Mouse (Mus musculus) cerebellum, postnatal 25 days (tissue): ENCODE results near the gene Hs3st2.
"Not testable (repeated sequence)": the region's sequence is repeated elsewhere in the genome, so short reads cannot be mapped to it uniquely, and the experiment has no call there.

ENCODE experiments used
- DNase-seq, 2 experiments: peaks; one replicate each; pipeline ENCODE4 v3.0.0; 2021; ENCODE audit warnings: mixed read lengths in 2 of 2

Gene Hs3st2

GRCm38 (mm10) chr7:121391225-121391983, at the start of gene Hs3st2:
Gene Hs3st2, plus strand, starts transcription at chr7:121391859.
- peak; percentile 24 to 60 for DNase-seq

GRCm38 (mm10) chr7:121348284-121348963, 43.2 kb upstream of the Hs3st2 start:
- DNase-seq, result no peak

GRCm38 (mm10) chr7:121351688-121352087, 40.0 kb upstream of the Hs3st2 start:
- DNase-seq, result no peak

GRCm38 (mm10) chr7:121361448-121361847, 30.2 kb upstream of the Hs3st2 start:
- DNase-seq, result not testable (repeated sequence)

GRCm38 (mm10) chr7:121365584-121365983, 26.1 kb upstream of the Hs3st2 start:
- no peak for DNase-seq

- no peak for DNase-seq
These were observed 24.5 kb upstream of the Hs3st2 start for GRCm38 (mm10) chr7:121367185-121367584.

- DNase-seq, result no peak
These were observed 19.7 kb upstream of the Hs3st2 start for GRCm38 (mm10) chr7:121371990-121372389.

- no peak for DNase-seq
These were observed 16.2 kb upstream of the Hs3st2 start for GRCm38 (mm10) chr7:121375456-121375855.

GRCm38 (mm10) chr7:121378942-121379341, 12.7 kb upstream of the Hs3st2 start:
- DNase-seq, result no peak

- DNase-seq, result peak; percentile 23 to 50
These were observed 503 bp downstream of the Hs3st2 start for GRCm38 (mm10) chr7:121391984-121392739.

GRCm38 (mm10) chr7:121392740-121392993, 1.0 kb downstream of the Hs3st2 start:
- no peak for DNase-seq

- DNase-seq, result no peak
These were observed 2.2 kb downstream of the Hs3st2 start for GRCm38 (mm10) chr7:121393884-121394283.

GRCm38 (mm10) chr7:121394875-121395274, 3.2 kb downstream of the Hs3st2 start:
- DNase-seq, result no peak

- no peak for DNase-seq
These were observed 19.3 kb downstream of the Hs3st2 start for GRCm38 (mm10) chr7:121410716-121411506.

- DNase-seq, result no peak
These were observed 19.8 kb downstream of the Hs3st2 start for GRCm38 (mm10) chr7:121411507-121411898.

GRCm38 (mm10) chr7:121436884-121437283, 45.2 kb downstream of the Hs3st2 start:
- DNase-seq, result no peak

- DNase-seq, result no peak
These were observed 49.5 kb downstream of the Hs3st2 start for GRCm38 (mm10) chr7:121441186-121441585.

GRCm38 (mm10) chr7:121444336-121444735, 52.7 kb downstream of the Hs3st2 start:
- no peak for DNase-seq

- DNase-seq, result no peak
These were observed 54.6 kb downstream of the Hs3st2 start for GRCm38 (mm10) chr7:121446281-121446680.

- no peak for DNase-seq
These were observed 59.5 kb downstream of the Hs3st2 start for GRCm38 (mm10) chr7:121450951-121451843.

- DNase-seq, result no peak
These were observed 65.1 kb downstream of the Hs3st2 start for GRCm38 (mm10) chr7:121456716-121457115.

- no peak for DNase-seq
These were observed 66.4 kb downstream of the Hs3st2 start for GRCm38 (mm10) chr7:121458075-121458474.
